25 mouse cellular contexts compared by ENCODE assay signal in genomic region chr11:100908567-100908966, GRCm38 (mm10). TPM values are rescaled to one million over a fixed set of nuclear protein-coding genes. Genes with fewer than 3 reads are reported as not detected.
DNase-seq lines count a peak whose midpoint lies in the region; ATAC-seq and TF ChIP-seq lines count a peak whose summit lies in the region.
"Had no signal": no experiment of that assay in that cellular context is flagged by ENCODE, and none has a peak within 500 bp of the region (broad histone marks: within the 10 kb centered on the region; RNA-seq: fewer than 3 reads in every experiment).

No protein-coding gene starts in this region.

- H3K9me3 ChIP-seq in midbrain, embryonic 11.5 days (ENCODE audit: control insufficient read depth, low read length) = no peaks in the 10 kb centered on the region
- H3K9me3 ChIP-seq in midbrain, embryonic 16.5 days (replicated peaks; ENCODE audit: control insufficient read depth, low read length, poor library complexity, severe bottlenecking) = no peaks in the 10 kb centered on the region
- H3K9me3 ChIP-seq: embryonic facial prominence, embryonic 12.5 days; embryonic facial prominence, embryonic 15.5 days; heart, embryonic 10.5 days; heart, embryonic 13.5 days had no signal

- no peak overlapping the region for H3K9ac ChIP-seq in midbrain, embryonic 11.5 days (ENCODE audit: low read length)
- H3K9ac ChIP-seq in midbrain, embryonic 16.5 days (ENCODE audit: low read depth, low read length) = no peak overlapping the region
- H3K9ac ChIP-seq: embryonic facial prominence, embryonic 12.5 days; embryonic facial prominence, embryonic 15.5 days; forebrain, postnatal 0 days; heart, embryonic 13.5 days; hindbrain, embryonic 14.5 days had no signal

- intact Hi-C loops in gastrocnemius, adult 2 months (cut with DNase I) = no loop called here

- no peaks in the 10 kb centered on the region for H3K4me1 ChIP-seq in midbrain, embryonic 11.5 days (ENCODE audit: control insufficient read depth, insufficient read depth, low read length)
- H3K4me1 ChIP-seq in midbrain, embryonic 16.5 days (ENCODE audit: control insufficient read depth, insufficient read depth, low read length) = no peaks in the 10 kb centered on the region
- H3K4me1 ChIP-seq: embryonic facial prominence, embryonic 12.5 days had no signal

- DNase-seq in gastrocnemius, adult 2 months = peak; percentile 6
- DNase-seq in gastrocnemius, postnatal 25 days = no peak
- peak; percentile 23 for DNase-seq in kidney, adult 9 months
- DNase-seq in kidney, adult 11 months = no peak
- DNase-seq in midbrain, embryonic 11.5 days (ENCODE audit: low spot score, missing footprints) = peak; percentile 19
- DNase-seq: adrenal gland, postnatal 10 days; adrenal gland, postnatal 36 days; cerebellum, adult 11 months; cerebellum, adult 2 months; cerebellum, adult 9-11 months; cerebellum, postnatal 25 days; forebrain, postnatal 0 days; gastrocnemius, postnatal 36 days; heart, adult 2 months; heart, postnatal 14 days; heart, postnatal 4 days had no signal

- H3K4me2 ChIP-seq in midbrain, embryonic 11.5 days = no peak overlapping the region
- no peak overlapping the region for H3K4me2 ChIP-seq in midbrain, embryonic 16.5 days (ENCODE audit: low read length)
- H3K4me2 ChIP-seq: embryonic facial prominence, embryonic 12.5 days; embryonic facial prominence, embryonic 15.5 days; heart, embryonic 13.5 days; hindbrain, embryonic 14.5 days had no signal

- ATAC-seq in midbrain, embryonic 11.5 days (ENCODE audit: low FRiP score) = no peak
- no peak for ATAC-seq in midbrain, embryonic 16.5 days
- ATAC-seq: activated CD4-positive, CD25-positive, alpha-beta regulatory T cell, adult 4 months; forebrain, embryonic 14.5 days; forebrain, postnatal 0 days; hindbrain, postnatal 0 days had no signal

- 90% methylated on average over 9 of the region's 9 CpGs for WGBS in midbrain, embryonic 11.5 days
- WGBS in midbrain, embryonic 16.5 days = 86% methylated on average over 9 of the region's 9 CpGs

- H3K27ac ChIP-seq in gastrocnemius, adult 2 months = no peak overlapping the region
- H3K27ac ChIP-seq in midbrain, embryonic 11.5 days (ENCODE audit: low read depth, low read length) = no peak overlapping the region
- no peak overlapping the region for H3K27ac ChIP-seq in midbrain, embryonic 16.5 days (ENCODE audit: low read length)
- H3K27ac ChIP-seq: embryonic facial prominence, embryonic 12.5 days; embryonic facial prominence, embryonic 15.5 days; heart, adult 2 months; heart, embryonic 10.5 days; heart, embryonic 13.5 days; hindbrain, embryonic 14.5 days; hindbrain, postnatal 0 days had no signal

- no peaks in the 10 kb centered on the region; the same call in 1 of the 2 replicates for H3K36me3 ChIP-seq in midbrain, embryonic 11.5 days (ENCODE audit: control insufficient read depth, insufficient read depth, low read length)
- H3K36me3 ChIP-seq in midbrain, embryonic 16.5 days (ENCODE audit: control insufficient read depth, insufficient read depth, low read length) = peaks cover 6% of the 10 kb centered on the region; the same call in 1 of the 2 replicates

- no peak overlapping the region for H3K4me3 ChIP-seq in gastrocnemius, adult 2 months
- no peak overlapping the region for H3K4me3 ChIP-seq in midbrain, embryonic 11.5 days (ENCODE audit: low read depth, low read length)
- no peak overlapping the region for H3K4me3 ChIP-seq in midbrain, embryonic 16.5 days (ENCODE audit: low read depth, low read length)
- H3K4me3 ChIP-seq: embryonic facial prominence, embryonic 12.5 days; embryonic facial prominence, embryonic 15.5 days; heart, adult 2 months; heart, embryonic 10.5 days; heart, embryonic 13.5 days had no signal

- H3K27me3 ChIP-seq in midbrain, embryonic 11.5 days (ENCODE audit: control insufficient read depth, insufficient read depth, low read length) = no peaks in the 10 kb centered on the region
- no peaks in the 10 kb centered on the region for H3K27me3 ChIP-seq in midbrain, embryonic 16.5 days (ENCODE audit: control insufficient read depth, insufficient read depth, low read depth, low read length)
- H3K27me3 ChIP-seq: embryonic facial prominence, embryonic 12.5 days; embryonic facial prominence, embryonic 15.5 days; heart, embryonic 13.5 days had no signal

- no peak for TF ChIP-seq CTCF in gastrocnemius, adult 2 months (IDR thresholded peaks at IDR 0.05)

RNA-seq across cellular contexts. Expression of gene Stat3, which starts 30.8 kb away (rescaled TPM):
- total RNA-seq in gastrocnemius, adult 2 months (2021) = 10 to 100 TPM; 40.6 to 44.2 TPM
- 10 to 100 TPM; 32.5 to 49.5 TPM for total RNA-seq in gastrocnemius, postnatal 25 days (2021)
- polyA plus RNA-seq in midbrain, embryonic 11.5 days (2014; fragmentation: Nextera tagmentation; extraction: Ambion mirVana) = 22.8 and 24.0 TPM in 2 replicates
- polyA plus RNA-seq in midbrain, embryonic 16.5 days (2015; fragmentation: Nextera tagmentation; extraction: Ambion mirVana) = 37.3 and 39.0 TPM in 2 replicates

RNA-seq across cellular contexts. Expression of gene Stat5a, which starts 49.4 kb away (rescaled TPM):
- total RNA-seq in gastrocnemius, adult 2 months (2021) = 10 to 100 TPM; 11.7 to 15.8 TPM
- total RNA-seq in gastrocnemius, postnatal 25 days (2021) = 10 to 100 TPM; 10.9 to 14.8 TPM
- 0.97 and 1.4 TPM in 2 replicates for polyA plus RNA-seq in midbrain, embryonic 11.5 days (2014; fragmentation: Nextera tagmentation; extraction: Ambion mirVana)
- polyA plus RNA-seq in midbrain, embryonic 16.5 days (2015; fragmentation: Nextera tagmentation; extraction: Ambion mirVana) = 2.1 and 3.2 TPM in 2 replicates

RNA-seq across cellular contexts. Expression of gene Stat5b, which starts 58.0 kb away (rescaled TPM):
- 100 to 1,000 TPM; 139 to 145 TPM for total RNA-seq in gastrocnemius, adult 2 months (2021)
- total RNA-seq in gastrocnemius, postnatal 25 days (2021) = 100 to 1,000 TPM in 1 of 2 experiments, 10 to 100 TPM in 1; 93.2 to 126 TPM
- 14.6 and 17.3 TPM in 2 replicates for polyA plus RNA-seq in midbrain, embryonic 11.5 days (2014; fragmentation: Nextera tagmentation; extraction: Ambion mirVana)
- polyA plus RNA-seq in midbrain, embryonic 16.5 days (2015; fragmentation: Nextera tagmentation; extraction: Ambion mirVana) = 17.5 and 22.9 TPM in 2 replicates

Comparison
In these comparisons a context has a peak if more than half of its experiments do, and no peak if none do; other contexts are left out.
1. DNase-seq: peak in gastrocnemius, adult 2 months (single experiment), kidney, adult 9 months (single experiment) and midbrain, embryonic 11.5 days (single experiment); none in gastrocnemius, postnatal 25 days (single experiment) and kidney, adult 11 months (single experiment).